Mouse (Mus musculus): ENCODE results near the gene Gprin2.

The Gprin2 gene

GRCm38 (mm10) chr14:34200738-34201230 is 669 bp downstream of the Gprin2 start:
- peak; percentile 52 to 66 for DNase-seq

GRCm38 (mm10) chr14:34196706-34197105 is 4.7 kb downstream of the Gprin2 start:
- no peak for DNase-seq

GRCm38 (mm10) chr14:34195466-34195865 is 6.0 kb downstream of the Gprin2 start:
- DNase-seq = peak; percentile 53 to 61

DNA sequence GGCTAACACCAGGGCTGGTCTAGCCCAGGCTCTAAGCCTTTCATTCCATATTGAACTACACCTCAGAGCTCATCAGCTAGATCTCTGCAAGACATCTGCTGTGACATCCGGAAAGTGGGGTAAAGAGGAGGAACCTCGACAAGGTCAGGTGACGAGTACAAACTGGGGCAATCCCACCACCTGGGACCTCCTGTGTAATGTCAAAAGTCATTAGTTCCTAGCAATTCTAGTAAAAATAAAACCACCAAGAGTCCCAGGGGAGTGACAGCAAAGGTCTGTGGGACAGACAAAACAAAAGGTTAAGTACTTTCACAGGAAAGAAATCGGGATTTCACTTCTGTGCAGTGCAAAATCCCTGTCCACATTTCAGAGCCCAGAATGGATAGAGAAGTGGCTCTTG is 7.6 kb downstream of the Gprin2 start:
- DNase-seq = no peak

DNA sequence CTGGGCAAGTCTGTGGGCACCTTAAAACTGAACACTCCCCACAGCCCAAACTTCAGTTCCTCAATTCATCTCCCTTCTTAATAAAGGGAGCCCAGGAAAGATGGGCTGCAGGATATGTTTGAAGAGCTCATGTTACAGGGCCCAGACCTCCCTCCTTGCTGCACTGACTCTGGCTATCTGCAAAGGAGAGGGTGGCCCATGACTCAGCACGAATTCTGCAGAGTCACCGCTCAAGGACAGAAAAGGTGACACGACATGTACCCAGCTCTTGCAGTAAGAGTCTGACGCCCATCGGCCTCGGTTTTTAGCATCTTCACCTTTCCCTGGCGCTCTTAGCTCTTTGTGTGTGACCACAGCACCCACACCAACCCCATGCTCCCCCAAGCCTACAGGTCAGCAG is 11.1 kb downstream of the Gprin2 start:
- DNase-seq = no peak

GRCm38 (mm10) chr14:34188629-34189028 is 12.8 kb downstream of the Gprin2 start:
- DNase-seq = peak; percentile 24 to 58

DNA sequence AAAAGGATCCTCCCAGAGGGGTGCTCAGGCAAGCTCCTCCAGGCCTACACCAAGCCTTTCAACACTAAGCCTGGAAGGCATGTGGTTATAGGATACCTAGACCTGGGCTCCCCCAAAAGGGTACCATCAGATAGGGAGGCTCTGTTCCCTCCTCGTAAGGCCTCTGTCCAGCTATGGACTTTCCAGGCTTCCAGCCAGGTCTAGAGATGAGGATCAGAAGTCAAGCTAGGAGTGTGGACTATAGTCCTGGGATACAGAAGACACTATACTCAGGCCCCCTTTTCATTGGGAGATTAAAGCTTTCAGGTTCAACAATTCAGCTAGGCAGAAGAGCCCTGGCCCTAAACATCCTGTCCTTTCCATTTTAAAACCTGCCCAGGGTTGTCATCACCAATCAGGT is 18.4 kb downstream of the Gprin2 start:
- no peak for DNase-seq

DNA sequence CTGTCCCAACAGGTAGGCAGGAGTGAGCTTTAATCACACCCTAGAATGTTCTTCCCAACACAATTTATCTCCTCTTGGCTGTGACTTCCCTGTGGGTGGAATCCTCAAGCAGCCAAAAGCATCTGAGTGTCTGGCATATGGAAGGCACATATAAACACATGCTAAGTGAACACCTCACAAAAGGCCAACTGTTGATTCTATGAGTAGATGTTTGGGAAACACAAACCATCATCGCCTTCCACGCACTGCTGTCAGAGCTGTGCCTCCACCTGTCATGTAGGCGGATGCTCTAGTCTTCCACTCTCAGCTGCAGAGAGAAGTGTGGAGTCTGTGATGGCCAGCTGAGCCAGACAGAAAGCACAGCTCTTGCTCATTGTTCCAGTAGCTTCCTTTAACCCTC is 22.1 kb downstream of the Gprin2 start:
- no peak for DNase-seq

DNA sequence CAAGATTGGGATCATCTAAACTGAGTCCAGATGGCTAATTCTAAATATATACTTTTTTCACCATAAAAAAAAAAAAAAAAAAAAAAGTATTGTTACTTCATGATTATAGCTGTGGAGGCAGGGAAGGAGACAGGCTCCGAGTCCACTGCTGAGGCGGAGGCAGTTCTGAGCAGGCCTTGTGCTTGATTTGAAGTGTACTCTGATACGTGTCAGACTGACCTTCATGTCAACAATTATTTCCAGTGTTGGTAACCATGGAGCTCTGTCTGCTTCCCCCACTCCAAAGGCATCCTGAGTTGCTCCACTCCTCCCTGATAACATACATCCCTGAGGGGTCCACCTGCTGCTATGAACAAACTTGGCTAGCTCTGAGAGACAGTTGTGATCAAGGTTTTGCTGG is 30.3 kb downstream of the Gprin2 start:
- no peak for DNase-seq

DNA sequence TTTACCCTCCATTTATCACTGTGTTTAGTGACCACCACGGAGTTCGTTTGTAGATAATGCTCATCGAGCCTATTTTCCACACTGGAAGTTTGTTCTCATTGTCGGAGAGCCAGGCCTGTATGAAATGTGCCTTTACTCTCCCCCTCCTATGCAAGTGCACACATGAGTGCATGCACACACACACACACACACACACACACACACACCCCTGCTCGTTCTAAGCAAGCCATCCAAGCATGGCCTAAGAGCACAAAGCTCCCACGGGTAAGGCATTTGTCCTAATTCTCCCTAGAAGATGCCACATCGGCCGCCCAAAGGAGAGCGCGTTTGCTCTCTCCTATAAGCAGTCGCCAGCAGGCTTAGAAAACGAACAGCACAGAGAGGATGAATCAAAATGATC is 45.7 kb downstream of the Gprin2 start:
- DNase-seq = no peak

DNA sequence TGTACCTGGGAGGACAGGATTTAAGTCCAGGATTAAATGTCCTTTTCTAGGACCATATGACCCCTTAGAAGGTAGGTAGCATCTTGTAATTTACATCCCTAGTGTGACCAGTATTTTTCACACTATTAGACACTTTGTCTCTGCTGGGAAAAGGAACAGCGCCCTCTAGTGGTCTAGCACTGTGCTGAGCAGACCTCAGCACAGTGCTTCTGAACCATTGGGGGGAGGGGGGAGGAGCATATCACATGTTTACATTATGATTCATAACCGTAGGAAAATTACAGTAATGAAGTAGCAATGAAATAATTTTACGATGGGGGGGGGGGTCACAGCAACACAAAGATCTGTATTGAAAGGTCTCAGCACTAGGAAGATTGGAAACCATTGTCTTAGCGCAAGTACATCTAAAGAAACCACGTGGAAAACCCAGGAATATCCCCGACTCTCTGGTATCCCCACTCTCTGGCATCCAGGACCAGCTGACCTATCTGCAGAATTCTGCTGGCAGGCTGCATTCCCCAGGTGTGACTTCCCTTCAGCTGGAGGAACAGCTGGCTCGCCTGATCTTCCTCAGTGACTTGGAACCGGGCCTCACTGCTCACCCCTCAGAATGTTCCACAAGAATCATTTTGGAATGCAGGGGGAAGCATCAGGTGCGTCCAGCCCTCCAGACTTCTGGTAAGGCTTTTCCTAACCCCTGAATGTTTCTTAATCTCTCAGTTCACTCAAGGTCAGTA is 46.7 kb downstream of the Gprin2 start:
- peak; percentile 45 to 78 for DNase-seq

DNA sequence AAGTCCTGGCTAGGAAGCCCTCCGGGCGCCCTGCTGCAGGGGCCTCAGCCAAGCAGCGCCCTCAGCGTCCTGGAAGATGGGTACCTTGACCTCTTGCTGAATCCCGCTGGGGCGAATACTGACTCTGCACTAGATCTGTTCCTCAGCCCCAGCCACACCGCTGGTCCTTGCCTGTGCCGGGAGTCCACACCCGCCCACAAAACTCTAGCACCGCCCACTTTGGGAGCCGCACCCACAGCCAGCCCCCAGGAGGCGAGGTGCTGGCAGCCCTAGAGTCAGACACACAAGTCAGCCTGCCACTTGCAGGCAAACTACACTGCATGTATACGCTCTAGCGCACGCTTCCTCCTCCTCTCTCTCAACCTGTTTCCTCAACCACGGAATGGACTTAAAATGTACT is 49.1 kb downstream of the Gprin2 start, which contains the start of gene Npy4r:
Gene Npy4r, minus strand, starts transcription at position 148 of the 400 bp plus-strand sequence.
- DNase-seq = peak in 1 of 2 experiments; percentile 18

GRCm38 (mm10) chr14:34142915-34143314 is 58.5 kb downstream of the Gprin2 start:
- no peak for DNase-seq

GRCm38 (mm10) chr14:34142316-34142715 is 59.1 kb downstream of the Gprin2 start:
- DNase-seq = no peak

DNA sequence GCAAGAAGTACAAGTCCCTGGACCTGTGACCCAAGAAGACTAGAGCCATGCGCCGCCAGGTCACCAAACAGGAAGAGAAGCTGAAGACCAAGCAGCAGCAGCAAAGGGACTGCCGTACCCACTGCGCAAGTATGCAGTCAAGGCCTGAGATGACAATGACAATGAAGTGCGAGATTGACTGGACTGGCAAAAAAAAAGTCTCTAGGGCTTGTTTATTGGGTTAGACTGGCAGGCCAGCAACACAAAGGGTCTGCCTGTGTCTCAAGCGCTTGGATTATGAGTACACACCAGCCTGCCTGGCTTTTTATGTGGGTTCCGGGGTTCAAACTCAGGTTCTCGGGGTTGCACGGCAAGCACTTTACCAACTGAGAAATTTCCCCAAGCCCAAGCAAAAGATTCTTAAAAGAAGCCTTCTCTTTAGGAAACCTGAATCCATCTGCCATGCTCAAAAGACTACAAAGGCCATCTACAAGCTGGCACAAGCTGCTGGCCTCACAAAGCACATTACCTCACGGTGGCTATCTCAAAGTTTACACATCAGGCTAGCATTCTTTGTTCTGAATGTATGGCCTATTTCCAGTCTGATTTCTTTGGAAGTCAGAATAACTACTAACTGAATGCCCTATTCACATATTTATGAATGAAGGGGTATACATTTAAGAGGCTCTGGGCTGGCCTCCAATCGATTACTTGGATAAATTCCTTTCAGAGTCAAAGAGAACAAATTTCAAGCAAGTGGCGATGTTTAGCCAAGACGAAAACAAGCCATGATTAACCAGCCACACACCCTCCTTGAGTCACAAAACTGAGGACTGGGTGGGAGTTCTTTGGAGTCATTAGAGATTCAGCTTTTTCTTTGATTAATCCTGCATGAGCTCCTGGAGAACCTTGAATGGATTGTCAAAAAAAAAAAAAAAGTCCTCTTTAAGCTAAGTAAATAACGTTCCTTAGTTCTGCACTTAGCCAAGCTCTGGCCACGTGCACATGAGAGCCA is 61.5 kb downstream of the Gprin2 start:
- DNase-seq = no peak
